Mouse (Mus musculus): ENCODE measurements at regions not wholly inside any gene's neighbourhood (a gene's known extent, or its start where the extent isn't known, plus 50 kb on each side); places are given as distances from the start of the nearest gene placed in this dataset.

DNA sequence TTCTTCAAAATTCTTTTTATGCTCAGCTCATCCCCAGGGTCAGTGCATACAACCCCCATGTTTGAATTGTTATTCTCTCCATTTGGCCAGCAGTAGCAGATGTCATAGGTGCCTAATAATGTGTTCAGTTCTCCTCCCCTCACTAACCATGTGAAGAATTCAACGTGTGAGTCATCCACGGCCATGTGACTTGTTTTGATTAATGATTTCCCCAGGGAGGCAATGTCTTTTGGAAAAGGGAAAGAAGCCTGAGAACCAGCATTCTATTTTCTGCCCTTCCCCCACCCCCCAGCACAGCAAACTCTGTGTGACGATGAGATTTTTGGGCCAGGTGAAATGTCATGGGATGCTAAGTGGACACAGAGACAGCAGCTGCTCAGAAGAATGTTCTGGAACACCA is 459.5 kb upstream of the Nr2f2 start:
- TF ChIP-seq CTCF (conservative IDR thresholded peaks at IDR 0.05; ENCODE audit: insufficient read depth, insufficient read length, low read depth, low read length) (no peak), POLR2A (IDR thresholded peaks at IDR 0.05; ENCODE audit: low read depth, low read length) (no peak)

Measured in kidney, adult 2 months (tissue).